ENCODE assay signal across 8 mouse cellular contexts in genomic region chr8:44937905-44938642, GRCm38 (mm10). TPM values are rescaled to one million over a fixed set of nuclear protein-coding genes. Genes with fewer than 3 reads are reported as not detected.
DNase-seq lines count a peak whose midpoint lies in the region; ATAC-seq lines count a peak whose summit lies in the region.

No protein-coding gene starts in this region.

- H3K9me3 ChIP-seq in intestine, embryonic 15.5 days = no peaks in the 10 kb centered on the region

- H3K36me3 ChIP-seq in intestine, embryonic 15.5 days = no peaks in the 10 kb centered on the region

- peak overlapping the region; percentile 75 for H3K4me3 ChIP-seq in intestine, embryonic 15.5 days (replicated peaks)

- WGBS in intestine, embryonic 15.5 days = under 1% methylated on average over 87 of the region's 87 CpGs

- no peaks in the 10 kb centered on the region for H3K27me3 ChIP-seq in intestine, embryonic 15.5 days (replicated peaks)

- peak; percentile 86 for ATAC-seq in intestine, embryonic 15.5 days

- peak; percentile 89 for DNase-seq in adrenal gland, adult 8-10 months
- DNase-seq in embryo, embryonic 11 days = peak; percentile 97
- peak; percentile 91 to 95 for DNase-seq in gastrocnemius, postnatal 4 days (ENCODE audit: low spot score in 2 of 2)
- DNase-seq in left cerebral cortex, adult 9 months (ENCODE audit: low spot score in 2 of 2) = peak; percentile 50 to 85
- DNase-seq in lung, postnatal 4 days = peak; percentile 94 to 97
- DNase-seq in right cerebral cortex, adult 2 months (ENCODE audit: low spot score in 2 of 2) = peak; percentile 83 to 84
- no peak for DNase-seq in MN1 (ENCODE audit: low spot score)

- H3K4me2 ChIP-seq in intestine, embryonic 15.5 days (replicated peaks) = peak overlapping the region; percentile 81

- H3K27ac ChIP-seq in intestine, embryonic 15.5 days = peak overlapping the region; percentile 90

- peaks cover 4% of the 10 kb centered on the region; the same call in 1 of the 2 replicates for H3K4me1 ChIP-seq in intestine, embryonic 15.5 days (replicated peaks)

- H3K9ac ChIP-seq in intestine, embryonic 15.5 days = peak overlapping the region; percentile 93

RNA-seq across cellular contexts. Expression of gene Fat1, which starts 2.8 kb away (rescaled TPM):
- total RNA-seq in adrenal gland, adult 8-10 months (2022) = 10 to 100 TPM; 49.0 to 69.7 (median 55.0) TPM
- total RNA-seq in gastrocnemius, postnatal 4 days (2021) = 10 to 100 TPM; 47.8 to 48.1 TPM
- 13.4 and 14.8 TPM in 2 replicates for polyA plus RNA-seq in intestine, embryonic 15.5 days (2015; fragmentation: Nextera tagmentation; extraction: Ambion mirVana)
